Mouse (Mus musculus) midbrain, embryonic 11.5 days (tissue): ENCODE results near the gene Mpp6. TPM values are rescaled to one million over a fixed set of nuclear protein-coding genes. Genes with fewer than 3 reads are reported as not detected.

ENCODE experiments used
- ATAC-seq: fragments of 200-750 bp; cut with Nextera tagmentation; 2 replicates; pipeline ENCODE4 v1.8.0; 2017; ENCODE audit warnings: moderate TSS enrichment, moderate library complexity; ENCODE audit not compliant: low FRiP score
- DNase-seq: peaks from one replicate; pipeline ENCODE4 v3.0.0; 2015; ENCODE audit warnings: low spot score; ENCODE audit errors: missing footprints
- H3K27ac ChIP-seq: fragments of 300-500 bp; sonication (generic); 2 replicates; pipeline ENCODE4 v1.5.1; 2014; ENCODE audit warnings: low read depth, low read length
- H3K27me3 ChIP-seq: fragments of 300-500 bp; sonication (generic); 2 replicates; pipeline ENCODE4 v1.6.1; 2014; ENCODE audit warnings: mild to moderate bottlenecking, low read length, moderate library complexity, mixed read lengths; ENCODE audit not compliant: control insufficient read depth, insufficient read depth
- H3K36me3 ChIP-seq: fragments of 300-500 bp; sonication (generic); 2 replicates; pipeline ENCODE4 v1.6.1; 2014; ENCODE audit warnings: mild to moderate bottlenecking, low read length, moderate library complexity, mixed read lengths; ENCODE audit not compliant: control insufficient read depth, insufficient read depth
- H3K4me1 ChIP-seq: fragments of 300-500 bp; sonication (generic); 2 replicates; pipeline ENCODE4 v1.6.1; 2014; ENCODE audit warnings: low read length; ENCODE audit not compliant: control insufficient read depth, insufficient read depth
- H3K4me2 ChIP-seq: fragments of 300-500 bp; sonication (generic); 2 replicates; pipeline ENCODE4 v1.6.1; 2014; ENCODE audit warnings: mild to moderate bottlenecking, moderate library complexity
- H3K4me3 ChIP-seq: fragments of 300-500 bp; sonication (generic); 2 replicates; pipeline ENCODE4 v1.5.1; 2014; ENCODE audit warnings: low read depth, low read length
- H3K9ac ChIP-seq: fragments of 300-500 bp; sonication (generic); 2 replicates; pipeline ENCODE4 v1.6.1; 2014; ENCODE audit warnings: low read length
- H3K9me3 ChIP-seq: fragments of 300-500 bp; sonication (generic); 2 replicates; pipeline ENCODE4 v1.6.1; 2016; ENCODE audit warnings: low read length; ENCODE audit not compliant: control insufficient read depth
- WGBS: fragments of 180-500 bp; shearing (Covaris S2); extraction: QIAGEN DNeasy Blood & Tissue Kit; methylation state at CpG from one replicate; pipeline ENCODE4 v1.1.7; 2014; 5-methylcytosine and 5-hydroxymethylcytosine counted together
- polyA plus RNA-seq: library from polyadenylated mRNA; unstranded; fragments of >200 nt; fragmentation: Nextera tagmentation; extraction: Ambion mirVana; gene quantifications from 2 replicates; pipeline ENCODE4 v1.2.1, GENCODE M21; 2014

Mpp6 gene
- polyA plus RNA-seq, 1 experiment from 2014 or later = 71.7 TPM

DNA sequence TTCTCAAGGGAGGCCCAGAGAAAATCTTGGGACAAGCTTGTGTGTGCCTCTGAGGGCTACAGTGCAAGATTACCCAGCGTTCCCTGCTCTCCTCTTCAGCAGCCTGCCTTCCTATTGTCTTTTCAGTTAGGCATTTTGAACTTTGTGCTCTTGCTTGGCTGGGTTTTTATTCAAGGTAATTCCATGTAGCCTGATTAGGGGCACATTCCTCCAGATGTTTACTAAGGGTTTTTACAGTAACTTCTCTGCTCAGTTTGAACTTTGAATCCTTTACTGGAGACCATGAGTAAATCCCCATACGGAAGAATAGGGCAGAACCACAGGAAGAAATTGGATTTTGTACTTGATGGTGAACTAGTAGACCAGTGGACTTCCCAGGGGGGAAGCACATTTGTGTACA is 16.3 kb downstream of the Mpp6 start:
- 91% methylated on average over 2 of the region's 2 CpGs for WGBS
- H3K36me3 ChIP-seq = peaks cover 4% of the 10 kb centered on the region; the same call in 1 of the 2 replicates

DNA sequence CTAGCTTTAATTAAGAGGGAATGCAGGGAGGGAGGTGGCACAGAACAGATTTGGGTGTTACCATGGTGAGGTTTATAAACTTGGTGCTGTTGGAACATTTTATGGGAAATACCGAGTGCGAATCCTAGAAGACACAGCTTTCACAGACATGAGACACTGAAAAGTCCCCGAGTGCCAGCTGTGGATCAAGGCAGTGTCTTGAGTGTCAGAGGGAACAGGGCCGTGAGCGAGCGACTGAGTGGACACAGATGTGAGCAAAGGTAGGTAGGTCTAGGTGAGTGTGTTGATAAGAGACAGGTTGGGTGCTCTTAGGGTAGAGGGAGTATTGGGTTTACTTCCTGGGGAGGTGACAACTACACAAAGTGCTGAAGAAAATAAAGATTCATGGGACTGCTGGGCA is 17.5 kb downstream of the Mpp6 start:
- DNase-seq = peak; percentile 56
- no peak for ATAC-seq
- no peak overlapping the region for H3K27ac ChIP-seq
- no peaks in the 10 kb centered on the region for H3K36me3 ChIP-seq
- H3K9me3 ChIP-seq = no peaks in the 10 kb centered on the region; the same call in none of the 2 replicates
- no peak overlapping the region for H3K9ac ChIP-seq
- H3K4me1 ChIP-seq = no peaks in the 10 kb centered on the region
- no peak overlapping the region for H3K4me3 ChIP-seq
- H3K4me2 ChIP-seq = no peak overlapping the region
- no peaks in the 10 kb centered on the region for H3K27me3 ChIP-seq
- WGBS = 97% methylated on average over 6 of the region's 6 CpGs

More for the DNA sequence above, 16.3 kb downstream of the Mpp6 start:
- ATAC-seq (no peak), DNase-seq (peak; percentile 68)
- Histone ChIP-seq H3K9ac (no peak overlapping the region), H3K9me3 (peaks cover 6% of the 10 kb centered on the region), H3K27ac (no peak overlapping the region), H3K4me3 (no peak overlapping the region), H3K27me3 (no peaks in the 10 kb centered on the region), H3K4me2 (no peak overlapping the region), H3K4me1 (no peaks in the 10 kb centered on the region)

DNA sequence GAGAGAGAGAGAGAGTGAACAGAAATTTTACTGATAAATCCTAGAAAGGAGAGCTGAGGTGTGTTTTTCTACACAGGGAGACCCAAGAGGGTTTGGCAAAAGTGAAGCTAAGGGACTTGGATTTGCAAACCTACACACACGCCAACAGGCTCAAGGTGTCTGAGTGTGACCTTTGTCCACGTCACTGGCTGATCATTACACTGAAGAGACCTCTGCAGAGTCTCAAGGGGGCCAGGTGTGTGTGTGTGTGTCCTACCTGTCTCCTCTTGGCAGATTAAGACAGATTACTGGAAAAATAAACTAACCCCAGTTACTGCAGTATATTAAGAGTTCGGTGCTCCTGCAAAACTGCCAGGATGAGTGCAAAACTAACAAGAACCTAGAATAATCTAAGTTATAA is 27.6 kb downstream of the Mpp6 start:
- Histone ChIP-seq H3K4me2 (no peak overlapping the region), H3K4me3 (no peak overlapping the region), H3K27ac (no peak overlapping the region), H3K27me3 (no peaks in the 10 kb centered on the region), H3K9me3 (no peaks in the 10 kb centered on the region), H3K9ac (no peak overlapping the region), H3K36me3 (no peaks in the 10 kb centered on the region), H3K4me1 (no peaks in the 10 kb centered on the region)
- DNase-seq (no peak), ATAC-seq (no peak)
- 91% methylated on average over 3 of the region's 3 CpGs for WGBS

DNA sequence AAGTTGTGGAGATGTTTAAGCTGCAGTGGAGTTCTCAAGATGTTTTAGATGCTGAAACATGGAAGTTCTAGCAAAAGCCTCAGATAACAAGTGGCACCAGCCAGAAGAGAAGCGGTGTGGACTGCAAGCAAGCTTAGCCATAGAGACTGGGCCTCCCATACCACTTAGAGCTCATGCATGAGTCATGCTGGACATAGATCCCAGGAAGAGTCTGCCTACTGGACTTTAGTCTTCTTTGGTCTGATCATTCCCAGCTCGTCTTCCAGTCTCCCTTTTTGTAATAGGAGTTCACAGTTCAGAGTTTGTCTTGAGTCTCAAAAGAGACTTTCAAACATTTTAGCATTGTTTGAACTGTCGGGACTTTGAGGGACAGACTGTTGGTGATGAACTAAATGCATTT is 29.5 kb downstream of the Mpp6 start:
- Histone ChIP-seq H3K4me1 (no peaks in the 10 kb centered on the region), H3K27ac (no peak overlapping the region), H3K9me3 (no peaks in the 10 kb centered on the region), H3K4me2 (no peak overlapping the region), H3K36me3 (no peaks in the 10 kb centered on the region), H3K27me3 (no peaks in the 10 kb centered on the region), H3K4me3 (no peak overlapping the region), H3K9ac (no peak overlapping the region)
- DNase-seq (no peak), ATAC-seq (no peak)
- 89% methylated on average over 3 of the region's 3 CpGs for WGBS

DNA sequence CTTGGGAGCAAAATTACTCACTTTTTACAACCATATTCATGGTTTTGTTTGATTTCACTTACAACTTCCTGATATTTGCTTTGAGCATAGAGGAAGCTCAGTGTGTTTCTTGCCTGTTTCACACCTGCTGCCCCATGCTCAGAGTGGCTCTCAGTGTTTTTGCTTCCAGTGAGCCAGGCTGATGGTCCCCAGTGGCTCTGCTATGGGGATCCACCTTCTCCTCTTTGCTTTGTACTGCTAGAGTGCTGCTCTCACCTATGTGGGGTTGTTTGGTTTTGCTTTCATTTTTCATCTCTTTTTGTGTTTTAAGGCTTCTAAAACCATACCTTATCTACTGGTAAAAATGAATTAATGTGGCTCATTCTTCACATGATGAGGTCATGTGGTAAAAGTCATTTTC is 36.1 kb downstream of the Mpp6 start:
- ATAC-seq = no peak
- no peak overlapping the region for H3K4me2 ChIP-seq
- H3K4me3 ChIP-seq = no peak overlapping the region
- H3K4me1 ChIP-seq = no peaks in the 10 kb centered on the region
- H3K27ac ChIP-seq = no peak overlapping the region
- no peaks in the 10 kb centered on the region for H3K9me3 ChIP-seq
- no peak for DNase-seq
- H3K27me3 ChIP-seq = no peaks in the 10 kb centered on the region
- no peak overlapping the region for H3K9ac ChIP-seq
- no peaks in the 10 kb centered on the region for H3K36me3 ChIP-seq

DNA sequence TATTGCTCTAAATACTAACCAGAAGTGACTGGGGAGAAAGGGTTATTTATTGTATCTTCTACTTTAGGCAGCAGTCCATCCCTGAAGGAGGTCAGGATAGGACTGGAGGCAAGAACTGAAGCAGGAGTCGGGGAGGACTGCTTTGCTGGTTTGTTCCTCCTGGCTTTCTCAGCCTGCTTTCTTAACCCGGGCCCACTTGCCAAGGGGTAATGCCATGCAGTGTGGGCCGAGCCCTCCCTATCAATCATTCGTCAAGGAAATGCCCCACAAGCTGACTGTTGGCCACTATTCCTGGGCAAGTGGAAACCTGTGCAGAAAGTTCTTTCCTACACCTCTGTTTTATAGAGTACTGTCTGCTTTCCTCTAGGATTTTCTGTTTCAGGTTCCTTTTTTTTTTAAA is 39.3 kb downstream of the Mpp6 start:
- Histone ChIP-seq H3K4me2 (no peak overlapping the region), H3K4me3 (no peak overlapping the region), H3K27ac (no peak overlapping the region), H3K36me3 (no peaks in the 10 kb centered on the region), H3K4me1 (no peaks in the 10 kb centered on the region), H3K9me3 (no peaks in the 10 kb centered on the region), H3K9ac (no peak overlapping the region), H3K27me3 (no peaks in the 10 kb centered on the region)
- no peak for ATAC-seq
- 90% methylated on average over 4 of the region's 4 CpGs for WGBS
- DNase-seq = no peak

DNA sequence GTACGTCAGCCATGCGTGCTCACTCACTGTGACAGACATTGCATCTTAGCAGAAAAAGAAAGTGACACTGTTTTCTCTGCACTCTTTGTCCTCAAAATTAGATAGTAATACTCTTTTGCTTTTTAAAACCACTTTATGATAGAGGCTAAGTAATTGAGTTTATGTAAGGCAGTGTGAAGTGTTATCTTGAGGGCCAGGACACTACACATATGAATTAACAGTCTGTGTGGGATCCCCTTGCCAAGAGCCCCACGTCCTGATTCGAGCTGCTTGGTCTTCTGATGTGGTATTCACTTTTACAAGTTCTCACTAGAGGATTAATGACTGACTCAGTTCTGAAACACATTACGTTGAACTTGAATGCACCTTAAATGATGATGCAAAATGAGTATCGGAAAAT is 49.8 kb downstream of the Mpp6 start:
- no peaks in the 10 kb centered on the region for H3K36me3 ChIP-seq
- H3K9ac ChIP-seq = no peak overlapping the region
- H3K4me3 ChIP-seq = no peak overlapping the region
- no peaks in the 10 kb centered on the region for H3K4me1 ChIP-seq
- no peaks in the 10 kb centered on the region for H3K27me3 ChIP-seq
- no peaks in the 10 kb centered on the region for H3K9me3 ChIP-seq
- 90% methylated on average over 6 of the region's 6 CpGs for WGBS
- H3K27ac ChIP-seq = no peak overlapping the region
- DNase-seq (no peak), ATAC-seq (no peak)
- no peak overlapping the region for H3K4me2 ChIP-seq

DNA sequence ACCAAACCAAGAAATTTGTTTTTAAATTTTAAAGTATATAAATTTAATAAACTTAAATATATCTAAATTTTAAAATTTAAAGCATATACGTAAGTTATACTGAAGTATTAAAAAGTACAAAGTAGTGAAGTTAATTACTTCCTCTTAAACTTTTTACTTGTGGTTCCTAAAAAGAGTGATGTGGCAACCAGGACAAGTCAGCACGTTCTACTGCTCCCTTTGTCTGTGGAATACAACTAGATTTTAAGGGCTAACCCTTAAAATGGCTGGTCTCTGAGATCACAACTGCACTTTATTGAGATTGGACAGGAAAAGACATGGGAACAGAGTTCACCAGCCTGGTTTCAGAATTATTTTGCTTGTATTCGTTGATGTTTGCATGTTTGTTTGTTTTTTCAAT is 53.0 kb downstream of the Mpp6 start:
- H3K4me1 ChIP-seq = no peaks in the 10 kb centered on the region
- no peak overlapping the region for H3K4me2 ChIP-seq
- no peaks in the 10 kb centered on the region for H3K9me3 ChIP-seq
- H3K36me3 ChIP-seq = no peaks in the 10 kb centered on the region
- no peak for DNase-seq
- 92% methylated on average over 3 of the region's 3 CpGs for WGBS
- no peak overlapping the region for H3K27ac ChIP-seq
- ATAC-seq = no peak
- no peaks in the 10 kb centered on the region for H3K27me3 ChIP-seq
- no peak overlapping the region for H3K9ac ChIP-seq
- H3K4me3 ChIP-seq = no peak overlapping the region

DNA sequence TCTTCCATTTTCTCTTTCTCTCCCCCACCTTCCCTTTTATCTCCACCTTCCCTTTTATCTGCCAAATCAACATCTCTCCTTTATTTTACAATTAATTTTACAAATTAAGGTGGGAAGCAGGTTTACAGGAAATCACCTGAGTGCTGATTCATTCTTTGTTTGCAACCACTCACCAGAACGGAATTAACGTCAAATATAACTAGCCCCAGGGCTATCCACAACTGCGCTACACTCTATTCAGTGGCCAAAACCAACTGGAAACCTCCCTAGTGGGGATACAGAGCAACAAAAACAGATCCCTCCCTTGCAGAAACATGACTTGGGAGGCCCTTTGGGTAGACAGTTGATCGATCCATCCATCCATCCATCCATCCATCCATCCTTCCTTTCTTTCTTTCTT is 58.8 kb downstream of the Mpp6 start:
- DNase-seq (no peak), ATAC-seq (no peak)
- H3K9me3 ChIP-seq = no peaks in the 10 kb centered on the region
- no peak overlapping the region for H3K9ac ChIP-seq
- no peak overlapping the region for H3K27ac ChIP-seq
- WGBS = 93% methylated on average over 4 of the region's 4 CpGs
- H3K4me2 ChIP-seq = no peak overlapping the region
- no peaks in the 10 kb centered on the region for H3K27me3 ChIP-seq
- H3K4me3 ChIP-seq = no peak overlapping the region
- no peaks in the 10 kb centered on the region for H3K4me1 ChIP-seq
- H3K36me3 ChIP-seq = no peaks in the 10 kb centered on the region

DNA sequence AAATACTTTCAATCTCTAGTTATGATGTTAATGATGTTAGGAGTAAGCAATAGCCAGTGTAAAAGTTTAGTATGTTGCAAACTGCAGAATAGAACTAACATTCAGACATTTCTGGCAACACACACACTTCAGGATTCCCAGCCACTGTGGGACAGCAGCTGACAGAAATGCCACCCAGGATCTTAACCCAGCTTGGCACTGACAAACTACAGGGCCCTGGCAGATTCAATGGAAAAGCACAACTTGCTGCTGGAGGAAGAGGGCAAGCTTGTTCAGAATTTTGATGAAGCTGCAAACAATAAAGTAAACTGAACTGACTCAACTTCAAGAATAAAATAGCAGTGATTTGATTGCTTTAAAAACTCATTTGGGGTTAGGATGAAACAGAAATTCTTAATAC is 59.7 kb downstream of the Mpp6 start:
- Histone ChIP-seq H3K27me3 (no peaks in the 10 kb centered on the region), H3K4me1 (no peaks in the 10 kb centered on the region), H3K36me3 (no peaks in the 10 kb centered on the region), H3K9ac (no peak overlapping the region), H3K4me2 (no peak overlapping the region), H3K4me3 (no peak overlapping the region), H3K9me3 (no peaks in the 10 kb centered on the region), H3K27ac (no peak overlapping the region)
- ATAC-seq = no peak
- DNase-seq = no peak
